Mouse (Mus musculus) myocyte (in vitro differentiated cells): ENCODE data around the gene Lpar5.

Experiments
- CEBPB ChIP-seq: IDR thresholded peaks from 2 replicates; pipeline ENCODE4 v1.6.1; 2011; ENCODE audit warnings: mild to moderate bottlenecking, moderate library complexity; ENCODE audit not compliant: poor library complexity, insufficient read depth, severe bottlenecking
- E2F4 ChIP-seq: IDR thresholded peaks from one replicate; pipeline ENCODE4 v1.6.1; 2011; ENCODE audit warnings: mild to moderate bottlenecking, control low read depth, moderate library complexity; ENCODE audit not compliant: insufficient read depth
- MAX ChIP-seq: IDR thresholded peaks from one replicate; pipeline ENCODE4 v1.6.1; 2011; ENCODE audit warnings: low read depth, mild to moderate bottlenecking, control low read depth
- MYOD1 ChIP-seq, 3 experiments: IDR thresholded peaks; one replicate each; pipeline ENCODE4 v1.6.1; 2011; ENCODE audit warnings: control low read depth in 2 of 3, low read depth in 2 of 3, mild to moderate bottlenecking in 2 of 3, moderate library complexity in 1 of 3; ENCODE audit not compliant: insufficient read length in 2 of 3, control insufficient read depth in 1 of 3
- MYOG ChIP-seq, 3 experiments: IDR thresholded peaks; one replicate each; pipeline ENCODE4 v1.6.1; 2011; ENCODE audit warnings: control low read depth in 2 of 3, low read depth in 2 of 3, mild to moderate bottlenecking in 2 of 3; ENCODE audit not compliant: insufficient read length in 2 of 3, control insufficient read depth in 1 of 3, insufficient read depth in 1 of 3
- POLR2A ChIP-seq: IDR thresholded peaks from one replicate; pipeline ENCODE4 v1.6.1; 2011; ENCODE audit warnings: low read depth, mild to moderate bottlenecking, control low read depth, moderate library complexity; ENCODE audit not compliant: insufficient read length
- POLR2AphosphoS2 ChIP-seq: IDR thresholded peaks from one replicate; pipeline ENCODE4 v1.6.1; 2011; ENCODE audit warnings: low read depth, control low read depth; ENCODE audit not compliant: insufficient read length
- SRF ChIP-seq: IDR thresholded peaks from one replicate; pipeline ENCODE4 v1.6.1; 2011; ENCODE audit warnings: low read depth; ENCODE audit not compliant: control insufficient read depth, insufficient read length
- TCF12 ChIP-seq: IDR thresholded peaks from one replicate; pipeline ENCODE4 v1.6.1; 2011; ENCODE audit warnings: mild to moderate bottlenecking, control low read depth; ENCODE audit not compliant: poor library complexity, insufficient read depth, severe bottlenecking
- TCF3 ChIP-seq: IDR thresholded peaks from one replicate; pipeline ENCODE4 v1.6.1; 2011; ENCODE audit warnings: low read depth, control low read depth; ENCODE audit not compliant: insufficient read length
- USF1 ChIP-seq: IDR thresholded peaks from one replicate; pipeline ENCODE4 v1.6.1; 2011; ENCODE audit warnings: low read depth, mild to moderate bottlenecking, control low read depth, moderate library complexity

DNA sequence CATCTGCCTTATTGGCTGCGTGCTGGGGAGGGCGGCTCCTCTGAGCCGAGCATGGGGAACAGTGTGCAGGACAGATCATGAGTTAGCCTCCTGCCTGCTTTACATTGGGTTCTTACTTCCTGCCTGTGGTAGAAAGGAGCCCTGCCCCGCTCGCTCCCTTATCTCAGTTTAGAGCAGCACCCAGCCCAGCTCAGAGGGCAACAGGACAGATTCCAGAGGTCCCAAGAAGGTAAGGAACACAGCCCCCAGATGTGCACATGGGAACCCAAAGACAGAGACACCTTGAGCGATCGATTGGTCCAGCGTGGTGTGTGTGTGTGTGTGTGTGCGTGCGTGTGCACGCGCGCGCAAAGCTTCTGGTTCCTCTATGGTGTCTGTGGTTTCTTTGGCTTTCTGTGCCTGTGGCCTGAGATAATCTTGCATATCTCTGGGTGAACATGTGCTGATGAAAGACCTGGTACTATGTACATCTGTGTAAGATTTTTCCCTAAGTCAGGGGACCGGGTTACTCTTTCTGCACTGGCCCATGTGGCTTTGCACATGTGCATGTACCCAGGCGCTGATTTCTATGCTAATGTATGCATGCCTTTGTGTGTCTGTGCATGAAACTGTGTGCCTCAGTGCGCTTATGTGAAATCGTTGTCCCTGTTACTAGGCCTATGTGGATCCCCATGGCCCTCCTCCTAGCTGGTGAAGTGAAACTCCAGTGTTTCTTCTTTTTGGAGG is 3.6 kb downstream of the Lpar5 start:
- no peak for TF ChIP-seq POLR2A
- TF ChIP-seq E2F4, result no peak
- no peak for TF ChIP-seq MYOG (IDR thresholded peaks at IDR 0.05; ENCODE audit: control insufficient read depth in 1 of 3, insufficient read depth in 1 of 3, insufficient read length in 2 of 3, low read depth in 2 of 3)
- TF ChIP-seq TCF12, result no peak
- no peak for TF ChIP-seq MAX
- TF ChIP-seq TCF3, result no peak
- no peak for TF ChIP-seq USF1
- TF ChIP-seq POLR2AphosphoS2, result no peak
- no peak for TF ChIP-seq CEBPB
- TF ChIP-seq SRF, result no peak
- TF ChIP-seq MYOD1 (IDR thresholded peaks at IDR 0.05; ENCODE audit: control insufficient read depth in 1 of 3, insufficient read length in 2 of 3, low read depth in 2 of 3), result no peak
